8 mouse cellular contexts compared by ENCODE assay signal in genomic region chr1:86532362-86533051, GRCm38 (mm10). TPM values are rescaled to one million over a fixed set of nuclear protein-coding genes. Genes with fewer than 3 reads are reported as not detected.
A peak's percentile ranks its signal among the peaks of the same experiment; 100 is the strongest.
DNase-seq lines count a peak whose midpoint lies in the region; ATAC-seq lines count a peak whose summit lies in the region.

No protein-coding gene starts in this region.

- intact Hi-C loops in gastrocnemius, postnatal 14 days (cut with DNase I; ENCODE audit: low total_unique reads): loop anchor here (10.0 kb wide), 1 partner anchor 88 kb away; no protein-coding TSS in a partner anchor
- intact Hi-C loops in left cerebral cortex, postnatal 10 days (cut with DNase I): loop anchor here (2.0 kb wide), 1 partner anchor 32 kb away; no protein-coding TSS in a partner anchor

- peak; percentile 98 for DNase-seq in adipocyte (ENCODE audit: low spot score)
- peak; percentile 97 for DNase-seq in embryo, embryonic 10 days (ENCODE audit: low spot score)
- peak; percentile 93 for DNase-seq in gastrocnemius, postnatal 14 days
- DNase-seq in left cerebral cortex, postnatal 10 days (ENCODE audit: extremely low spot score in 1 of 2, low spot score in 2 of 2): peak; percentile 91 to 94
- DNase-seq in right cerebral cortex, postnatal 14 days: peak; percentile 96
- peak; percentile 96 for DNase-seq in urinary bladder, postnatal 25 days (ENCODE audit: low spot score)

- peak; percentile 46 for ATAC-seq in inflammation-experienced regulatory T-cells, adult 6 months
- peak; percentile 65 for ATAC-seq in megakaryocyte-erythroid progenitor cell, adult 5-6 weeks (replicated peaks; ENCODE audit: low FRiP score, low TSS enrichment, poor library complexity, severe bottlenecking)

RNA-seq across cellular contexts. Expression of gene Ptma, which starts 6.0 kb away (rescaled TPM):
- 100 to 1,000 TPM; 184 to 248 TPM for total RNA-seq in gastrocnemius, postnatal 14 days (2021)
- 1,000 to 10,000 TPM; 2,583 to 3,807 (median 2,925) TPM for polyA plus RNA-seq in inflammation-experienced regulatory T-cells, adult 6 months (2017; shearing (Covaris generic))
- total RNA-seq in left cerebral cortex, postnatal 10 days (2021): 100 to 1,000 TPM; 438 to 477 TPM
- 2,834 and 3,273 TPM in 2 replicates for total RNA-seq in megakaryocyte-erythroid progenitor cell, adult 5-6 weeks (2014; fragmentation: Nextera tagmentation)
- 4,983 and 7,914 TPM in 2 replicates for total RNA-seq in megakaryocyte-erythroid progenitor cell, adult 5-6 weeks (2017)

RNA-seq across cellular contexts. Expression of gene Pde6d, which starts 49.9 kb away (rescaled TPM):
- total RNA-seq in gastrocnemius, postnatal 14 days (2021): 10 to 100 TPM; 25.0 to 30.2 TPM
- polyA plus RNA-seq in inflammation-experienced regulatory T-cells, adult 6 months (2017; shearing (Covaris generic)): 10 to 100 TPM; 17.7 to 21.6 (median 18.1) TPM
- 10 to 100 TPM; 62.6 to 67.4 TPM for total RNA-seq in left cerebral cortex, postnatal 10 days (2021)
- total RNA-seq in megakaryocyte-erythroid progenitor cell, adult 5-6 weeks (2014; fragmentation: Nextera tagmentation): 36.5 and 52.7 TPM in 2 replicates
- 13.2 TPM in 2 replicates for total RNA-seq in megakaryocyte-erythroid progenitor cell, adult 5-6 weeks (2017)

RNA-seq across cellular contexts. Expression of gene Cops7b, which starts 50.2 kb away (rescaled TPM):
- 1 to 10 TPM; 8.2 to 9.6 TPM for total RNA-seq in gastrocnemius, postnatal 14 days (2021)
- 10 to 100 TPM; 14.5 to 17.0 (median 15.8) TPM for polyA plus RNA-seq in inflammation-experienced regulatory T-cells, adult 6 months (2017; shearing (Covaris generic))
- 10 to 100 TPM; 27.5 to 30.6 TPM for total RNA-seq in left cerebral cortex, postnatal 10 days (2021)
- 21.2 and 25.6 TPM in 2 replicates for total RNA-seq in megakaryocyte-erythroid progenitor cell, adult 5-6 weeks (2014; fragmentation: Nextera tagmentation)
- total RNA-seq in megakaryocyte-erythroid progenitor cell, adult 5-6 weeks (2017): 17.2 and 19.1 TPM in 2 replicates

Comparison
In these comparisons a context has a peak if more than half of its experiments do, and no peak if none do; other contexts are left out.
1. Peak in every context shown above with its lines: DNase-seq and ATAC-seq.
2. RNA of gene Ptma, which starts 6.0 kb away (total RNA-seq): 2,834 to 7,914 TPM in megakaryocyte-erythroid progenitor cell, adult 5-6 weeks; 438 to 477 TPM in left cerebral cortex, postnatal 10 days and 184 to 248 TPM in gastrocnemius, postnatal 14 days; every median in the first group is over 4 times any median in the second.